Mouse (Mus musculus): Measurements from ENCODE around the gene 2010111I01Rik. TPM values are rescaled to one million over a fixed set of nuclear protein-coding genes. Genes with fewer than 3 reads are reported as not detected.

The 2010111I01Rik gene
- polyA plus RNA-seq, 1 experiment from 2014 or later: 146 TPM

DNA sequence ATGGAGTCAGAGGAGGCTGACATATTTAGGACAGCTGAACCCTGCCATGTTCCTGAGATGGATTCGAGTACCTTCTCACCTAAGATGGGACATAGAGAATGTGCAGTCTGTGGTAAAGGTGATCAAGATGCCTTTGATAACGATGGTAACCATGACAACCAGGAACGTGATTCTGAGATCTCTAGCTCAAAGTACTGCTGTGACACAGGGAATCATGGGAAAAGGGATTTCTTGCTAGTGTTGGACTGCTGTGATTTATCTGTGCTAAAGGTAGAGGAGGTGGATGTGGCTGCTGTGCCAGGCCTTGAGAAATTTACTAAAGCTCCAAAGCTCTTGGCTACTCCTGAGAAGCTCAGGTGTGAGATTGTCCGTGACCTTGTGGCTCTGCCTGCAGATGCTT lies 50.7 kb downstream of the 2010111I01Rik start:
- DNase-seq (ENCODE audit: low spot score) (no peak), ATAC-seq (replicated peaks; ENCODE audit: low FRiP score, low read depth) (no peak)
- H3K4me1 ChIP-seq (replicated peaks; ENCODE audit: insufficient read depth, low read length): no peaks in the 10 kb centered on the region
- H3K36me3 ChIP-seq (ENCODE audit: insufficient read depth, low read length): no peaks in the 10 kb centered on the region
- H3K27me3 ChIP-seq (ENCODE audit: insufficient read depth, low read length): no peaks in the 10 kb centered on the region
- no peak overlapping the region for H3K27ac ChIP-seq
- H3K4me2 ChIP-seq (ENCODE audit: low read length): no peak overlapping the region
- H3K9me3 ChIP-seq (replicated peaks; ENCODE audit: low read length): no peaks in the 10 kb centered on the region
- H3K9ac ChIP-seq (ENCODE audit: low read depth, low read length): no peak overlapping the region
- 79% methylated on average over 4 of the region's 4 CpGs for WGBS
- no peak overlapping the region for H3K4me3 ChIP-seq (replicated peaks; ENCODE audit: low read depth, low read length)
- no peak for TF ChIP-seq CTCF (IDR thresholded peaks at IDR 0.05; ENCODE audit: low read depth)

DNA sequence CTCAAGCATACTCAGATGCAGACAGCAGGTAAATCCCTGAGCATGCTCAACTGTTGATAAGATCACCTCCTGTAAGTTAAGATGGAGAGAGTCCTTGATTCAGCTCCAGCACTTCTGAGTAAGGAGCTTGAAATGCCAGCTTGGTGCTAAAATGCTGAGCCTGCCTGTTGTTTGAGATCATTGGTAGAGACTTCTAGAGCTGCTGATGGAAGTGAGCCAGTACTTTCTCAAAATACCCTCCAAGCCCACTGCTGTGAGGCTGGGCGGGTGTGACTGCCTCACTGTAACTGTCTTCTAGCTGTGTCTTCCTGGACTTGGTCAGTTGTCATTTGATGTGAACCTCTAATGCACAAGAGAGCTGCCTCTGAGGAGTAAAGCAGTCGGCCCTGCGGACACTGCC lies 51.4 kb downstream of the 2010111I01Rik start:
- H3K27me3 ChIP-seq (ENCODE audit: insufficient read depth, low read length): no peaks in the 10 kb centered on the region
- no peak overlapping the region for H3K9ac ChIP-seq (ENCODE audit: low read depth, low read length)
- ATAC-seq (replicated peaks; ENCODE audit: low FRiP score, low read depth) (no peak), DNase-seq (ENCODE audit: low spot score) (no peak)
- no peak overlapping the region for H3K4me2 ChIP-seq (ENCODE audit: low read length)
- no peak overlapping the region for H3K4me3 ChIP-seq (replicated peaks; ENCODE audit: low read depth, low read length)
- no peak for TF ChIP-seq CTCF (IDR thresholded peaks at IDR 0.05; ENCODE audit: low read depth)
- no peak overlapping the region for H3K27ac ChIP-seq
- H3K4me1 ChIP-seq (replicated peaks; ENCODE audit: insufficient read depth, low read length): no peaks in the 10 kb centered on the region
- no peaks in the 10 kb centered on the region for H3K9me3 ChIP-seq (replicated peaks; ENCODE audit: low read length)
- H3K36me3 ChIP-seq (ENCODE audit: insufficient read depth, low read length): no peaks in the 10 kb centered on the region
- WGBS: 92% methylated on average over 3 of the region's 3 CpGs

GRCm38 (mm10) chr13:63023243-63024217 lies 58.8 kb downstream of the 2010111I01Rik start:
- Histone ChIP-seq H3K4me1 (replicated peaks; ENCODE audit: insufficient read depth, low read length) (no peaks in the 10 kb centered on the region), H3K4me2 (ENCODE audit: low read length) (no peak overlapping the region), H3K27me3 (ENCODE audit: insufficient read depth, low read length) (no peaks in the 10 kb centered on the region), H3K36me3 (ENCODE audit: insufficient read depth, low read length) (no peaks in the 10 kb centered on the region), H3K9me3 (replicated peaks; ENCODE audit: low read length) (no peaks in the 10 kb centered on the region), H3K4me3 (replicated peaks; ENCODE audit: low read depth, low read length) (no peak overlapping the region), H3K9ac (ENCODE audit: low read depth, low read length) (no peak overlapping the region), H3K27ac (no peak overlapping the region)
- 34% methylated on average over 7 of the region's 7 CpGs for WGBS
- ATAC-seq (replicated peaks; ENCODE audit: low FRiP score, low read depth) (no peak; the same call in 1 of the 2 replicates), DNase-seq (ENCODE audit: low spot score) (peak; percentile 50)
- no peak for TF ChIP-seq CTCF (IDR thresholded peaks at IDR 0.05; ENCODE audit: low read depth)

GRCm38 (mm10) chr13:63030023-63030422 lies 65.3 kb downstream of the 2010111I01Rik start:
- 61% methylated on average over 1 of the region's 1 CpGs for WGBS
- no peaks in the 10 kb centered on the region for H3K9me3 ChIP-seq (replicated peaks; ENCODE audit: low read length)
- ATAC-seq (replicated peaks; ENCODE audit: low FRiP score, low read depth): no peak
- H3K4me3 ChIP-seq (replicated peaks; ENCODE audit: low read depth, low read length): no peak overlapping the region
- no peak overlapping the region for H3K9ac ChIP-seq (ENCODE audit: low read depth, low read length)
- DNase-seq (ENCODE audit: low spot score): no peak
- TF ChIP-seq CTCF (IDR thresholded peaks at IDR 0.05; ENCODE audit: low read depth): no peak
- no peaks in the 10 kb centered on the region for H3K36me3 ChIP-seq (ENCODE audit: insufficient read depth, low read length)
- H3K4me2 ChIP-seq (ENCODE audit: low read length): no peak overlapping the region
- H3K27ac ChIP-seq: no peak overlapping the region
- H3K4me1 ChIP-seq (replicated peaks; ENCODE audit: insufficient read depth, low read length): no peaks in the 10 kb centered on the region
- H3K27me3 ChIP-seq (ENCODE audit: insufficient read depth, low read length): no peaks in the 10 kb centered on the region

DNA sequence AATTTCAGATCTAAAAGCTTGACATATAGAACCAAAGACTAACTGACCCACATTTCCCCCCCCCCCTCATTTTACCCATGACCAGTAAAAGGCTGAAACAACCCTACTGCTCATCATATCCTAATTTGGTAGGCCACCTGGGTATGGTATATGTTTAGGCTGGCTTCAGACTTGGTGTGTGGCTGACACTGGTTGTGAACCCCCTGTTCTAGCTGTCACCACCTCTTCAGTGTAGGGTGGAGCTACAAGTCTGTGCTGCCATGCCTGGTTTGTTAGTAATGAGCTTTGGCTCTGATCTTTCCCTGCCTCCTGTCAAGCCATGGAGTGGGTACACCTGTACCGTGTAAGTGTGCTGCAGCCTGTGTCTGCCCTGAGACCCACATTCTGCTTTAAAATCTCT lies 66.6 kb downstream of the 2010111I01Rik start:
- Histone ChIP-seq H3K9ac (ENCODE audit: low read depth, low read length) (no peak overlapping the region), H3K4me2 (ENCODE audit: low read length) (no peak overlapping the region), H3K9me3 (replicated peaks; ENCODE audit: low read length) (no peaks in the 10 kb centered on the region), H3K27ac (no peak overlapping the region), H3K36me3 (ENCODE audit: insufficient read depth, low read length) (no peaks in the 10 kb centered on the region), H3K27me3 (ENCODE audit: insufficient read depth, low read length) (no peaks in the 10 kb centered on the region), H3K4me3 (replicated peaks; ENCODE audit: low read depth, low read length) (no peak overlapping the region), H3K4me1 (replicated peaks; ENCODE audit: insufficient read depth, low read length) (no peaks in the 10 kb centered on the region)
- 69% methylated on average over 1 of the region's 1 CpGs for WGBS
- no peak for TF ChIP-seq CTCF (IDR thresholded peaks at IDR 0.05; ENCODE audit: low read depth)
- ATAC-seq (replicated peaks; ENCODE audit: low FRiP score, low read depth) (no peak), DNase-seq (ENCODE audit: low spot score) (no peak)

- Histone ChIP-seq H3K4me3 (replicated peaks; ENCODE audit: low read depth, low read length) (no peak overlapping the region), H3K27ac (peak overlapping the region; percentile 33; the same call in 1 of the 2 replicates), H3K4me1 (replicated peaks; ENCODE audit: insufficient read depth, low read length) (no peaks in the 10 kb centered on the region), H3K9me3 (replicated peaks; ENCODE audit: low read length) (no peaks in the 10 kb centered on the region), H3K4me2 (ENCODE audit: low read length) (no peak overlapping the region), H3K36me3 (ENCODE audit: insufficient read depth, low read length) (no peaks in the 10 kb centered on the region), H3K27me3 (ENCODE audit: insufficient read depth, low read length) (no peaks in the 10 kb centered on the region), H3K9ac (ENCODE audit: low read depth, low read length) (no peak overlapping the region)
- TF ChIP-seq CTCF (IDR thresholded peaks at IDR 0.05; ENCODE audit: low read depth): no peak
- 58% methylated on average over 5 of the region's 5 CpGs for WGBS
- peak; percentile 48 for DNase-seq (ENCODE audit: low spot score)
- ATAC-seq (replicated peaks; ENCODE audit: low FRiP score, low read depth): no peak
Observed at GRCm38 (mm10) chr13:63032304-63032830, 67.7 kb downstream of the 2010111I01Rik start.
